29 mouse cellular contexts compared by ENCODE assay signal in the genomic region with DNA sequence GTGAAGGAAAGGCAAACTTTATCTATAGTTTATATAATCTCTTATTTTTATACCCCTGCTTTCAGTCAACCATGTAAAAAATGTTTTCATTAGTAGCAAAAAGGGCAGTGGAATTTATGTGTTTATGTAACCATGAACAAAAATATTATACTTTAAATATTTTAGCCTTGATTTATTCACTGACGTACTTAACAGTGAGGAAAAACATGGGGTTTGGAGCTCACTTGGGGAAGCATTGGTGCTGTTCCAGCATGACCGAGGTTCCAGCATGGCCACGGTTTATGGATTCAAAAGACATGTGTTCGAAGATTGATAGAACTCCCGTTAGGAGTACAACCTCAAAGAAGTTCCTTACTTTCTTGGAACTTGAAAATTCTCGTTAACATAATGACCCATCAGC. TPM values are rescaled to one million over a fixed set of nuclear protein-coding genes. Genes with fewer than 3 reads are reported as not detected.
DNase-seq lines count a peak whose midpoint lies in the region; ATAC-seq and TF ChIP-seq lines count a peak whose summit lies in the region.
"Had no signal": no experiment of that assay in that cellular context is flagged by ENCODE, and none has a peak within 500 bp of the region (broad histone marks: within the 10 kb centered on the region; RNA-seq: fewer than 3 reads in every experiment).

No protein-coding gene starts in this region.

- no peak for ATAC-seq in forebrain, embryonic 11.5 days (replicated peaks; ENCODE audit: low FRiP score)
- ATAC-seq in forebrain, embryonic 14.5 days: no peak
- ATAC-seq in midbrain, embryonic 11.5 days (ENCODE audit: low FRiP score): no peak
- no peak for ATAC-seq in midbrain, embryonic 13.5 days
- no peak for ATAC-seq in stomach, postnatal 0 days (ENCODE audit: low FRiP score, low TSS enrichment)
- ATAC-seq: forebrain, embryonic 16.5 days; hindbrain, postnatal 0 days; midbrain, embryonic 15.5 days had no signal

- no peak for TF ChIP-seq CTCF in stomach, postnatal 0 days (IDR thresholded peaks at IDR 0.05; ENCODE audit: low read depth)

- no peaks in the 10 kb centered on the region for H3K27me3 ChIP-seq in forebrain, embryonic 11.5 days (ENCODE audit: control insufficient read depth, insufficient read depth, low read length)
- no peaks in the 10 kb centered on the region for H3K27me3 ChIP-seq in forebrain, embryonic 14.5 days (replicated peaks; ENCODE audit: control insufficient read depth, insufficient read depth, low read length)
- no peaks in the 10 kb centered on the region for H3K27me3 ChIP-seq in midbrain, embryonic 11.5 days (ENCODE audit: control insufficient read depth, insufficient read depth, low read length)
- no peaks in the 10 kb centered on the region for H3K27me3 ChIP-seq in midbrain, embryonic 13.5 days
- no peaks in the 10 kb centered on the region for H3K27me3 ChIP-seq in stomach, postnatal 0 days (ENCODE audit: control insufficient read depth, insufficient read depth, low read length)
- H3K27me3 ChIP-seq: limb, embryonic 13.5 days; midbrain, embryonic 15.5 days had no signal

- no peak overlapping the region for H3K27ac ChIP-seq in forebrain, embryonic 11.5 days (ENCODE audit: low read depth, low read length)
- H3K27ac ChIP-seq in forebrain, embryonic 14.5 days (ENCODE audit: low read depth, low read length): no peak overlapping the region
- H3K27ac ChIP-seq in midbrain, embryonic 11.5 days (ENCODE audit: low read depth, low read length): no peak overlapping the region
- no peak overlapping the region for H3K27ac ChIP-seq in midbrain, embryonic 13.5 days
- H3K27ac ChIP-seq in stomach, postnatal 0 days (replicated peaks): peak overlapping the region; percentile 46; the same call in 1 of the 2 replicates
- H3K27ac ChIP-seq: gastrocnemius, adult 2 months; hindbrain, embryonic 12.5 days; hindbrain, postnatal 0 days; limb, embryonic 13.5 days; macrophage; midbrain, embryonic 15.5 days; neural tube, embryonic 15.5 days had no signal

- WGBS in forebrain, embryonic 11.5 days: 81% methylated on average over 6 of the region's 6 CpGs
- WGBS in forebrain, embryonic 14.5 days: 64% methylated on average over 6 of the region's 6 CpGs
- WGBS in midbrain, embryonic 11.5 days: 87% methylated on average over 6 of the region's 6 CpGs
- WGBS in midbrain, embryonic 13.5 days: 91% methylated on average over 6 of the region's 6 CpGs
- 42% methylated on average over 6 of the region's 6 CpGs for WGBS in stomach, postnatal 0 days

- H3K4me2 ChIP-seq in forebrain, embryonic 11.5 days (ENCODE audit: low read depth, low read length, severe bottlenecking): no peak overlapping the region
- H3K4me2 ChIP-seq in forebrain, embryonic 14.5 days (ENCODE audit: low read length): no peak overlapping the region
- no peak overlapping the region for H3K4me2 ChIP-seq in midbrain, embryonic 11.5 days
- H3K4me2 ChIP-seq in midbrain, embryonic 13.5 days (replicated peaks): no peak overlapping the region
- no peak overlapping the region for H3K4me2 ChIP-seq in stomach, postnatal 0 days (replicated peaks; ENCODE audit: low read depth)
- H3K4me2 ChIP-seq: heart, embryonic 11.5 days; hindbrain, embryonic 12.5 days; limb, embryonic 13.5 days; liver, embryonic 11.5 days; midbrain, embryonic 15.5 days; neural tube, embryonic 15.5 days had no signal

- H3K9ac ChIP-seq in forebrain, embryonic 11.5 days (ENCODE audit: low read length): no peak overlapping the region
- H3K9ac ChIP-seq in forebrain, embryonic 14.5 days (ENCODE audit: low read length): no peak overlapping the region
- H3K9ac ChIP-seq in midbrain, embryonic 11.5 days (ENCODE audit: low read length): no peak overlapping the region
- no peak overlapping the region for H3K9ac ChIP-seq in midbrain, embryonic 13.5 days (replicated peaks)
- H3K9ac ChIP-seq in stomach, postnatal 0 days (ENCODE audit: low read length): no peak overlapping the region
- H3K9ac ChIP-seq: hindbrain, embryonic 12.5 days; limb, embryonic 13.5 days; midbrain, embryonic 15.5 days; neural tube, embryonic 15.5 days had no signal

- no peaks in the 10 kb centered on the region for H3K4me1 ChIP-seq in forebrain, embryonic 11.5 days (replicated peaks; ENCODE audit: control insufficient read depth, insufficient read depth, low read length)
- 0 out of 2 replicates have a peak, but pooled peaks cover 2% of the 10 kb centered on the region for H3K4me1 ChIP-seq in forebrain, embryonic 14.5 days (ENCODE audit: control insufficient read depth, insufficient read depth, low read length)
- H3K4me1 ChIP-seq in midbrain, embryonic 11.5 days (ENCODE audit: control insufficient read depth, insufficient read depth, low read length): no peaks in the 10 kb centered on the region
- H3K4me1 ChIP-seq in midbrain, embryonic 13.5 days (replicated peaks): peaks cover 3% of the 10 kb centered on the region; the same call in 1 of the 2 replicates
- no peaks in the 10 kb centered on the region for H3K4me1 ChIP-seq in stomach, postnatal 0 days (replicated peaks; ENCODE audit: control insufficient read depth, insufficient read depth)
- H3K4me1 ChIP-seq: limb, embryonic 13.5 days; midbrain, embryonic 15.5 days had no signal

- H3K9me3 ChIP-seq in forebrain, embryonic 11.5 days (ENCODE audit: control insufficient read depth, low read length): no peaks in the 10 kb centered on the region
- H3K9me3 ChIP-seq in forebrain, embryonic 14.5 days (replicated peaks; ENCODE audit: control insufficient read depth, low read length): no peaks in the 10 kb centered on the region
- no peaks in the 10 kb centered on the region for H3K9me3 ChIP-seq in midbrain, embryonic 11.5 days (ENCODE audit: control insufficient read depth, low read length)
- no peaks in the 10 kb centered on the region for H3K9me3 ChIP-seq in midbrain, embryonic 13.5 days
- H3K9me3 ChIP-seq in stomach, postnatal 0 days (ENCODE audit: control insufficient read depth, low read length): no peaks in the 10 kb centered on the region
- H3K9me3 ChIP-seq: G1E; hindbrain, embryonic 12.5 days; limb, embryonic 13.5 days; midbrain, embryonic 15.5 days; neural tube, embryonic 15.5 days had no signal

- peak; percentile 26 for DNase-seq in forebrain, embryonic 11.5 days (ENCODE audit: low spot score)
- no peak for DNase-seq in forebrain, embryonic 14.5 days (ENCODE audit: low spot score)
- peak; percentile 44 to 55 for DNase-seq in kidney, postnatal 4 days
- no peak for DNase-seq in kidney, adult 8-10 months
- DNase-seq in midbrain, embryonic 11.5 days (ENCODE audit: low spot score, missing footprints): peak; percentile 28
- no peak for DNase-seq in stomach, postnatal 0 days (ENCODE audit: low spot score)
- DNase-seq in adrenal gland, adult (ENCODE audit: inconsistent age in 2 of 2, low spot score in 1 of 2): no peak
- DNase-seq: cerebellum, adult 2 months; cerebellum, postnatal 25 days; gastrocnemius, adult 2 months; gastrocnemius, postnatal 36 days; heart, postnatal 36 days; kidney, adult 18-20 months; retina, postnatal 1 day; right cerebral cortex, postnatal 14 days had no signal

- TF ChIP-seq EP300 in stomach, postnatal 0 days (optimal IDR thresholded peaks at IDR 0.05): peak; percentile 78

- no peak overlapping the region for H3K4me3 ChIP-seq in forebrain, embryonic 11.5 days (ENCODE audit: low read depth, low read length)
- no peak overlapping the region for H3K4me3 ChIP-seq in forebrain, embryonic 14.5 days (ENCODE audit: low read depth, low read length)
- H3K4me3 ChIP-seq in midbrain, embryonic 11.5 days (ENCODE audit: low read depth, low read length): no peak overlapping the region
- no peak overlapping the region for H3K4me3 ChIP-seq in midbrain, embryonic 13.5 days (replicated peaks)
- H3K4me3 ChIP-seq in stomach, postnatal 0 days (ENCODE audit: low read depth, low read length): no peak overlapping the region
- H3K4me3 ChIP-seq: gastrocnemius, adult 2 months; hindbrain, embryonic 12.5 days; limb, embryonic 13.5 days; midbrain, embryonic 15.5 days; neural tube, embryonic 15.5 days had no signal

- H3K36me3 ChIP-seq in forebrain, embryonic 11.5 days (ENCODE audit: control insufficient read depth, insufficient read depth, low read length): no peaks in the 10 kb centered on the region
- H3K36me3 ChIP-seq in forebrain, embryonic 14.5 days (ENCODE audit: control insufficient read depth, insufficient read depth, low read length): no peaks in the 10 kb centered on the region
- no peaks in the 10 kb centered on the region for H3K36me3 ChIP-seq in midbrain, embryonic 11.5 days (ENCODE audit: control insufficient read depth, insufficient read depth, low read length)
- H3K36me3 ChIP-seq in midbrain, embryonic 13.5 days: no peaks in the 10 kb centered on the region
- no peaks in the 10 kb centered on the region for H3K36me3 ChIP-seq in stomach, postnatal 0 days (ENCODE audit: control insufficient read depth, insufficient read depth, low read length)
- H3K36me3 ChIP-seq: G1E; hindbrain, embryonic 12.5 days; limb, embryonic 13.5 days; midbrain, embryonic 15.5 days; neural tube, embryonic 15.5 days had no signal

RNA-seq across cellular contexts. Expression of a gene that starts 10.1 kb away (rescaled TPM):
- 170 and 184 TPM in 2 replicates for polyA plus RNA-seq in forebrain, embryonic 11.5 days (2014; fragmentation: Nextera tagmentation; extraction: Ambion mirVana)
- 114 and 151 TPM in 2 replicates for polyA plus RNA-seq in forebrain, embryonic 14.5 days (2014; fragmentation: Nextera tagmentation; extraction: Ambion mirVana)
- 159 and 170 TPM in 2 replicates for polyA plus RNA-seq in midbrain, embryonic 11.5 days (2014; fragmentation: Nextera tagmentation; extraction: Ambion mirVana)
- 146 TPM in 2 replicates for polyA plus RNA-seq in midbrain, embryonic 13.5 days (2015; fragmentation: Nextera tagmentation; extraction: Ambion mirVana)
- polyA plus RNA-seq in stomach, postnatal 0 days (2015; fragmentation: Nextera tagmentation; extraction: Ambion mirVana): 631 and 679 TPM in 2 replicates

RNA-seq across cellular contexts. Expression of a gene that starts 29.0 kb away (rescaled TPM):
- polyA plus RNA-seq in forebrain, embryonic 11.5 days (2014; fragmentation: Nextera tagmentation; extraction: Ambion mirVana): 2.6 and 2.7 TPM in 2 replicates
- 2.7 and 3.0 TPM in 2 replicates for polyA plus RNA-seq in forebrain, embryonic 14.5 days (2014; fragmentation: Nextera tagmentation; extraction: Ambion mirVana)
- 1.5 and 2.0 TPM in 2 replicates for polyA plus RNA-seq in midbrain, embryonic 11.5 days (2014; fragmentation: Nextera tagmentation; extraction: Ambion mirVana)
- polyA plus RNA-seq in midbrain, embryonic 13.5 days (2015; fragmentation: Nextera tagmentation; extraction: Ambion mirVana): 2.8 and 5.0 TPM in 2 replicates
- polyA plus RNA-seq in stomach, postnatal 0 days (2015; fragmentation: Nextera tagmentation; extraction: Ambion mirVana): 0.16 and 0.19 TPM in 2 replicates
- polyA plus RNA-seq: liver, embryonic 16.5 days; macrophage had no signal

RNA-seq across cellular contexts. Expression of a gene that starts 29.9 kb away (rescaled TPM):
- polyA plus RNA-seq in forebrain, embryonic 11.5 days (2014; fragmentation: Nextera tagmentation; extraction: Ambion mirVana): 0.97 and 1.4 TPM in 2 replicates
- 2.0 and 2.1 TPM in 2 replicates for polyA plus RNA-seq in forebrain, embryonic 14.5 days (2014; fragmentation: Nextera tagmentation; extraction: Ambion mirVana)
- 1.6 and 1.7 TPM in 2 replicates for polyA plus RNA-seq in midbrain, embryonic 11.5 days (2014; fragmentation: Nextera tagmentation; extraction: Ambion mirVana)
- polyA plus RNA-seq in midbrain, embryonic 13.5 days (2015; fragmentation: Nextera tagmentation; extraction: Ambion mirVana): 2.1 and 2.2 TPM in 2 replicates
- polyA plus RNA-seq in stomach, postnatal 0 days (2015; fragmentation: Nextera tagmentation; extraction: Ambion mirVana): 0.28 and 0.35 TPM in 2 replicates
- polyA plus RNA-seq: G1E; heart, embryonic 11.5 days; macrophage had no signal

RNA-seq across cellular contexts. Expression of a gene that starts 47.9 kb away (rescaled TPM):
- polyA plus RNA-seq in forebrain, embryonic 11.5 days (2014; fragmentation: Nextera tagmentation; extraction: Ambion mirVana): not detected in 2 replicates
- polyA plus RNA-seq in forebrain, embryonic 14.5 days (2014; fragmentation: Nextera tagmentation; extraction: Ambion mirVana): not detected in 2 replicates
- polyA plus RNA-seq in midbrain, embryonic 11.5 days (2014; fragmentation: Nextera tagmentation; extraction: Ambion mirVana): not detected in 2 replicates
- polyA plus RNA-seq in midbrain, embryonic 13.5 days (2015; fragmentation: Nextera tagmentation; extraction: Ambion mirVana): not detected in 2 replicates
- 0.85 and 1.2 TPM in 2 replicates for polyA plus RNA-seq in stomach, postnatal 0 days (2015; fragmentation: Nextera tagmentation; extraction: Ambion mirVana)
- polyA plus RNA-seq: cerebellum, adult 2 months; embryonic facial prominence, embryonic 11.5 days; forebrain, embryonic 16.5 days; G1E; heart, embryonic 11.5 days; hindbrain, embryonic 12.5 days; hindbrain, postnatal 0 days; limb, embryonic 13.5 days; liver, embryonic 11.5 days; macrophage; midbrain, embryonic 15.5 days; neural tube, embryonic 15.5 days; small intestine, adult 2 months had no signal

Comparison
In these comparisons a context has a peak if more than half of its experiments do, and no peak if none do; other contexts are left out.
1. DNase-seq: peak in forebrain, embryonic 11.5 days (single experiment), kidney, postnatal 4 days (2 of 2) and midbrain, embryonic 11.5 days (single experiment); none in forebrain, embryonic 14.5 days (single experiment), kidney, adult 8-10 months (0 of 2), stomach, postnatal 0 days (single experiment) and adrenal gland, adult (0 of 2).